Mouse (Mus musculus) myocyte (in vitro differentiated cells): ENCODE measurements around the gene Abhd14b.
"Not testable (repeated sequence)": the region's sequence is repeated elsewhere in the genome, so short reads cannot be mapped to it uniquely, and the experiment has no call there.

ENCODE experiments used
- MAX ChIP-seq: IDR thresholded peaks from one replicate; pipeline ENCODE4 v1.6.1; 2011; ENCODE audit warnings: low read depth, mild to moderate bottlenecking, control low read depth
- POLR2A ChIP-seq: IDR thresholded peaks from one replicate; pipeline ENCODE4 v1.6.1; 2011; ENCODE audit warnings: low read depth, mild to moderate bottlenecking, control low read depth, moderate library complexity; ENCODE audit not compliant: insufficient read length
- POLR2AphosphoS2 ChIP-seq: IDR thresholded peaks from one replicate; pipeline ENCODE4 v1.6.1; 2011; ENCODE audit warnings: low read depth, control low read depth; ENCODE audit not compliant: insufficient read length
- USF1 ChIP-seq: IDR thresholded peaks from one replicate; pipeline ENCODE4 v1.6.1; 2011; ENCODE audit warnings: low read depth, mild to moderate bottlenecking, control low read depth, moderate library complexity

DNA sequence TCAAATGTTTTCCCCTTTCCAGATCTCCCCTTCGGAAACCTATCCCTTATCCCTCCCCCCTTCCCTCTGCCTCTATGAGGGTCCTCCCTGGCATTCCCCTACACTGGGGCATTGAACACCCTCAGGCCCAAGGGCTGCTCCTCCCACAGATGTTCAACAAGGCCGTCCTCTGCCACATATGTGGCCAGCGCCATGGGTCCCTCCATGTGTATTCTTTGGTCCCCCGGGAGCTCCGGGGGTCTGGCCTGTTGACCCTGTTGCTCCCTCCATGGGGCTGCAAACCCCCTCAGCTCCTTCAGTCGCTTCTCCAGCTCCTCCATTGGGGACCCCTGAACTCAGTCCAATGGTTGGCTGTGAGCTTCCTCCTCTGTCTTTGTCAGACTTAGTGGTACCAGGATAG is 40.3 kb downstream of the Abhd14b start:
- TF ChIP-seq POLR2A, MAX, POLR2AphosphoS2, USF1: not testable (repeated sequence)
